Mouse (Mus musculus): ENCODE measurements around the gene Cfap221. TPM values are rescaled to one million over a fixed set of nuclear protein-coding genes. Genes with fewer than 3 reads are reported as not detected.

Gene Cfap221
- polyA plus RNA-seq, 1 experiment from 2014 or later = 0.05 TPM

DNA sequence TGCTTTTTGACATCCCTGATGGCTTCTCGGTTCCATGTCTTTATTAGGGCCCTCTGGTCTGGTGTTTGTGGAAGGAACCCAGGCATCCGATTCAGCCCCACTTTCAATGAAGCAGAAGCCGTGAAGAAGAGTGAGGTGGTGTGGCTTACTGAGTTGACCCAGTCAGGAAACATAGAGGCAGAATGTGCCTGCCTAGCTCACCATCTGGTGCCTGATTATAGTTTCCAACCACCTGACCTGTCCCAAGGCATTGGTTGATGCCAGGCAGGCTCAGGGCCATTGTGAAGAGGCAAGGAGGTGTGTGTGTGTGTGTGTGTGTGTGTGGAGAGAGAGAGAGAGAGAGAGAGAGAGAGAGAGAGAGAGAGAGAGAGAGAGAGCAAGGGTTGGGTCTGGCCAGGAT, 33.4 kb upstream of the Cfap221 start:
- Histone ChIP-seq H3K4me3 (replicated peaks; ENCODE audit: low read length) (no peak overlapping the region), H3K27ac (ENCODE audit: low read length) (no peak overlapping the region), H3K4me1 (ENCODE audit: control insufficient read depth, insufficient read depth, low read length) (no peaks in the 10 kb centered on the region), H3K4me2 (ENCODE audit: low read depth, low read length) (no peak overlapping the region), H3K36me3 (ENCODE audit: control insufficient read depth, insufficient read depth, low read length) (no peaks in the 10 kb centered on the region), H3K9ac (ENCODE audit: low read length) (no peak overlapping the region), H3K27me3 (ENCODE audit: control insufficient read depth, insufficient read depth, low read length) (no peaks in the 10 kb centered on the region), H3K9me3 (replicated peaks; ENCODE audit: control insufficient read depth, low read length) (no peaks in the 10 kb centered on the region)
- no peak for ATAC-seq (ENCODE audit: insufficient read depth, low FRiP score)
- 80% methylated on average over 3 of the region's 3 CpGs for WGBS

GRCm38 (mm10) chr1:120027693-120028092, 30.7 kb upstream of the Cfap221 start:
- H3K9me3 ChIP-seq (replicated peaks; ENCODE audit: control insufficient read depth, low read length) = no peaks in the 10 kb centered on the region
- no peaks in the 10 kb centered on the region for H3K36me3 ChIP-seq (ENCODE audit: control insufficient read depth, insufficient read depth, low read length)
- ATAC-seq (ENCODE audit: insufficient read depth, low FRiP score) = no peak
- H3K9ac ChIP-seq (ENCODE audit: low read length) = no peak overlapping the region
- H3K27me3 ChIP-seq (ENCODE audit: control insufficient read depth, insufficient read depth, low read length) = no peaks in the 10 kb centered on the region
- H3K4me1 ChIP-seq (ENCODE audit: control insufficient read depth, insufficient read depth, low read length) = no peaks in the 10 kb centered on the region; the same call in 1 of the 2 replicates
- H3K4me3 ChIP-seq (replicated peaks; ENCODE audit: low read length) = no peak overlapping the region
- WGBS = 57% methylated on average over 4 of the region's 4 CpGs
- H3K4me2 ChIP-seq (ENCODE audit: low read depth, low read length) = no peak overlapping the region
- no peak overlapping the region for H3K27ac ChIP-seq (ENCODE audit: low read length)

DNA sequence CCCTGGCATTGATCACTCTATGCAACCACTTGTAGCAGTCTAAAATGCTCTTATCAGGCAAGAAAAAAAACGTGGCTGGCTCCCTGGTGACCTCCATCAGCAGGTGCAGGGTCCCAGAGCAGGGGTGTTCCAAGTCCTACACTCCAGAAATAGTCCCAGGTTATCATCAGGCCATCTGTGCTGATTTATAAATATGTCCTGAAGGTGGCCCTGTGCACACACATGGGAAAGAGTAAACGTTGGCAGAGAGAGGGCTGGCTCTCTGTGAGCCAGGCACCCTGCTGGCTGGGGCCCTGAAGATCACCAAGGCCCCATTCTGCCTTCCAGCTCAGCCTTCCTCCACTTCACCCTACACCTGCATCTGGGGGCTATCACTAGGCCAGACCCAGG, 28.0 kb upstream of the Cfap221 start:
- Histone ChIP-seq H3K36me3 (ENCODE audit: control insufficient read depth, insufficient read depth, low read length) (no peaks in the 10 kb centered on the region), H3K9me3 (replicated peaks; ENCODE audit: control insufficient read depth, low read length) (no peaks in the 10 kb centered on the region), H3K27me3 (ENCODE audit: control insufficient read depth, insufficient read depth, low read length) (no peaks in the 10 kb centered on the region), H3K9ac (ENCODE audit: low read length) (no peak overlapping the region), H3K4me3 (replicated peaks; ENCODE audit: low read length) (no peak overlapping the region), H3K4me2 (ENCODE audit: low read depth, low read length) (no peak overlapping the region), H3K4me1 (ENCODE audit: control insufficient read depth, insufficient read depth, low read length) (no peaks in the 10 kb centered on the region; the same call in 1 of the 2 replicates), H3K27ac (ENCODE audit: low read length) (no peak overlapping the region; the same call in 1 of the 2 replicates)
- 7% methylated on average over 2 of the region's 2 CpGs for WGBS
- peak; percentile 34; the same call in 1 of the 2 replicates for ATAC-seq (ENCODE audit: insufficient read depth, low FRiP score)

DNA sequence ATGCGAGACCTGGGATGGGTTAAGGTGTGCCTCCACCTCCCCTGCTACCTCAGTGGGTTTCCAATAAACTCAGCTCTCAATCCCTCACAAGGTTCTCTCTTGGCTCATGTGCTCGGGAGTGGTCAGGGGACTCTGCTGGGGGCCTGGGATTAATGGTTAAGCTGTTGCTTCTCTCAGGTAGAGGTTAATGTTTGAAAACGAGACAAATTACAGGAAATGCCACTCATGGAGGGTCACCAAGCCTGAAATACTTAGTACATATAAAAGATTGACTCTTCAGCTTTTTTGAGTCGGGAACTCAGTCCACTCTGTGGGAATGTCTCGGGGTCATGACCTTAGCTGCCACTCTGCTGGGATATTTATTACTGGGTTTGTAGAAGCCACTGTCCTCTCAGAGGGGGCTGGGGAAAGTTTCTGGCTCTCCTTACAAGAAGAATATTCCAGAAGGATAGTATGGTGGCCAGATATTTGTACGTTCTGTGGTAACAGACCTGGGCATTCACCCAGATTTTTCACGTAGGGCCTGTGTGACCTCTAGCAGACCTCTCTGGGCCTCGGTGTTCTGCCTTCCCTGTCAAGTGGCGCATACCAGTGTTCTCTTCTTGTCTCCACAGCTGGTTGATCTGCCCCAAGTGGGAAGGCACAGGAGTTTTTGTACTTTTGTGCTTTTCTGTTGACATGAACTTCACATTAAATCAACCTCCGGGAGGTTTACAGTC, 27.5 kb upstream of the Cfap221 start:
- Histone ChIP-seq H3K9ac (ENCODE audit: low read length) (no peak overlapping the region), H3K4me3 (replicated peaks; ENCODE audit: low read length) (no peak overlapping the region), H3K9me3 (replicated peaks; ENCODE audit: control insufficient read depth, low read length) (no peaks in the 10 kb centered on the region), H3K4me1 (ENCODE audit: control insufficient read depth, insufficient read depth, low read length) (no peaks in the 10 kb centered on the region; the same call in 1 of the 2 replicates), H3K27ac (ENCODE audit: low read length) (no peak overlapping the region), H3K36me3 (ENCODE audit: control insufficient read depth, insufficient read depth, low read length) (no peaks in the 10 kb centered on the region), H3K27me3 (ENCODE audit: control insufficient read depth, insufficient read depth, low read length) (no peaks in the 10 kb centered on the region), H3K4me2 (ENCODE audit: low read depth, low read length) (no peak overlapping the region)
- WGBS = 36% methylated on average over 10 of the region's 10 CpGs
- no peak for ATAC-seq (ENCODE audit: insufficient read depth, low FRiP score)

DNA sequence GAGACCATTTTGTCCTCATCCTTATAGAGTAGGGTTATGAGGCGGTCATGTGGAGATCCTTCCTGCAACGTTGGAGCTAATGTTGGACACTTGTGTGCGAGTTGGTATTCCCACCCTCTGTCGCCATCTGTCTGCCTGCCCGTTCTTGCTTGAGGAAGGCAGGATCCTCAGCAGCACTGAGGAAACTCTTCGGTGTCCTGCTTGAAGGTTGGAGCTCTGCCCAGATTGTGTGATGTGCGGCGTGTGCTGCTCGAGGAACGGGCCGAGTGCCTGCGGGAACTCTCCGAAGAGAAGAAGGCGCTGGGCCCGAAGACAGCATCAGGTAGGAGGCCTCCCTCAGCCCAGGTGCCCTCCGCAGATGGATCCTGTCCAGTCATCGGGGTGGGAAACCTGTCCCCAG, 24.9 kb upstream of the Cfap221 start:
- Histone ChIP-seq H3K27me3 (ENCODE audit: control insufficient read depth, insufficient read depth, low read length) (no peaks in the 10 kb centered on the region), H3K4me2 (ENCODE audit: low read depth, low read length) (no peak overlapping the region), H3K4me3 (replicated peaks; ENCODE audit: low read length) (no peak overlapping the region), H3K4me1 (ENCODE audit: control insufficient read depth, insufficient read depth, low read length) (no peaks in the 10 kb centered on the region; the same call in 1 of the 2 replicates), H3K9ac (ENCODE audit: low read length) (no peak overlapping the region), H3K27ac (ENCODE audit: low read length) (no peak overlapping the region), H3K36me3 (ENCODE audit: control insufficient read depth, insufficient read depth, low read length) (no peaks in the 10 kb centered on the region), H3K9me3 (replicated peaks; ENCODE audit: control insufficient read depth, low read length) (no peaks in the 10 kb centered on the region)
- 78% methylated on average over 17 of the region's 17 CpGs for WGBS
- no peak for ATAC-seq (ENCODE audit: insufficient read depth, low FRiP score)

DNA sequence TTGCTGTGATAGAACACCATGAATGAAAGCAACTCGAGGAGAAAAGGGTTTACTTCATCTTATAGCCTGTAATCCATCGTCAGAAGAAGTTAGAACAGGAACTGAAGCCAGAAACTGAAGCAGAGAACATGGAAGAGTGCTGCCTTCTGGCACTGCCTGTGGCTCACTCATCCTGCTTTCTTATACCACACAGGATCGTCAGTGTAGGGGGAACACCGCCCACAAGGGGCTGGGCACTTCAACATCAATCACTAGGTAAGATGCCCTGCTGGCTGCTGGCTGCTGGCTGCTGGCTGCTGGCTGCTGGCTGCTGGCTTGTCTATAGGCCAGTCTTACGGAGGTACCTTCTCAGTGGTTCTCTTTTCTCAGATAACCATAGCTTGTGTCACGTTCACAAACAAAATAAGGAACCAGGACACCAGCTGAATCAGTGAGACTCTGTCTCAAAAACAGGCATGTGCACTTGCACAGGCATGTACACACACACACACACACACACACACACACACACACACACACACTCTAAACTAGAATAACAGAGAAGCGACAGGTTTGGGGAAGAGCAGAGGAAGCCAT, 23.4 kb upstream of the Cfap221 start:
- 65% methylated on average over 7 of the region's 7 CpGs for WGBS
- ATAC-seq (ENCODE audit: insufficient read depth, low FRiP score) = no peak
- H3K4me1 ChIP-seq (ENCODE audit: control insufficient read depth, insufficient read depth, low read length) = no peaks in the 10 kb centered on the region; the same call in 1 of the 2 replicates
- H3K4me3 ChIP-seq (replicated peaks; ENCODE audit: low read length) = no peak overlapping the region
- no peaks in the 10 kb centered on the region for H3K36me3 ChIP-seq (ENCODE audit: control insufficient read depth, insufficient read depth, low read length)
- H3K9me3 ChIP-seq (replicated peaks; ENCODE audit: control insufficient read depth, low read length) = no peaks in the 10 kb centered on the region
- no peak overlapping the region for H3K9ac ChIP-seq (ENCODE audit: low read length)
- H3K27me3 ChIP-seq (ENCODE audit: control insufficient read depth, insufficient read depth, low read length) = no peaks in the 10 kb centered on the region
- no peak overlapping the region for H3K27ac ChIP-seq (ENCODE audit: low read length)
- H3K4me2 ChIP-seq (ENCODE audit: low read depth, low read length) = no peak overlapping the region

DNA sequence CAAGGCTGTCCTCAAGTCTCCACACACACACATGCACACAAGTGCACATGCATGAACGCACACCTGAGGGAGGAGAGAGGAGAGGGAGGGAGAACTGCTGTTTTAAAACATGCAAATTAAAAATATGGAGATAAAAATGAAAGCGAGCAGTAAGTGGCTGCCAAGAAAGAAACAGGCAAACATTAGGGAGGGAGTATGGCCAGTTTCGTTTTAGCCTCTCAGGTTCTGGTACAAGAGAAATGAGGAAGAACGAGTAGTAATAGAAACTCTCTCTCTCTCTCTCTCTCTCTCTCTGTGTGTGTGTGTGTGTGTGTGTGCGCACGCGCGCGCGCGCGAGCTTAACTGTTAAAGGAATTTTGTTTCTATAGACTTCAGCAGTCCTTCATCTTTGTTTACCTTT, 22.4 kb upstream of the Cfap221 start:
- Histone ChIP-seq H3K4me3 (replicated peaks; ENCODE audit: low read length) (no peak overlapping the region), H3K27ac (ENCODE audit: low read length) (no peak overlapping the region), H3K9me3 (replicated peaks; ENCODE audit: control insufficient read depth, low read length) (no peaks in the 10 kb centered on the region), H3K4me2 (ENCODE audit: low read depth, low read length) (no peak overlapping the region), H3K9ac (ENCODE audit: low read length) (no peak overlapping the region), H3K27me3 (ENCODE audit: control insufficient read depth, insufficient read depth, low read length) (no peaks in the 10 kb centered on the region), H3K36me3 (ENCODE audit: control insufficient read depth, insufficient read depth, low read length) (no peaks in the 10 kb centered on the region), H3K4me1 (ENCODE audit: control insufficient read depth, insufficient read depth, low read length) (no peaks in the 10 kb centered on the region)
- 82% methylated on average over 12 of the region's 12 CpGs for WGBS
- ATAC-seq (ENCODE audit: insufficient read depth, low FRiP score) = no peak

DNA sequence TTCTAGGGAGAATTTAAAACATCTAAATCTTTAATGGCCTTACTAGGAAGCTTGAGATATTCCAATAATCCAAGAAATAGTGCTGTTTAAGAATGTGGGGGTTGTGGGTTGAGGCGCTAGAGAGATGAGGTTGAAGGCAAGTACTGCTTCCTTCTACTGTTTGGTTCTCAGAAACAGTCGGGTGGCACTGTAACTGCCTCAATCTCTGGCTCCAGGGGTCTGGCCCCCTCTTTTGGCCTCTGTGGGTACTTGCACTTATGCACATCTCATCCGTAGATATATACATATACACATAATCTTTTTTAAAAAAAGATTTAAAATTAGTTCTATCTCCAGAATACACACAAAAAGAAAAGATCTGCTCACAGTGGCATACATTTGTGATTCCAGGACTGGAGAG, 21.9 kb upstream of the Cfap221 start:
- no peak overlapping the region for H3K4me3 ChIP-seq (replicated peaks; ENCODE audit: low read length)
- H3K9me3 ChIP-seq (replicated peaks; ENCODE audit: control insufficient read depth, low read length) = no peaks in the 10 kb centered on the region
- no peaks in the 10 kb centered on the region for H3K36me3 ChIP-seq (ENCODE audit: control insufficient read depth, insufficient read depth, low read length)
- H3K4me1 ChIP-seq (ENCODE audit: control insufficient read depth, insufficient read depth, low read length) = no peaks in the 10 kb centered on the region
- 63% methylated on average over 3 of the region's 3 CpGs for WGBS
- no peak for ATAC-seq (ENCODE audit: insufficient read depth, low FRiP score)
- H3K9ac ChIP-seq (ENCODE audit: low read length) = no peak overlapping the region
- no peaks in the 10 kb centered on the region for H3K27me3 ChIP-seq (ENCODE audit: control insufficient read depth, insufficient read depth, low read length)
- H3K4me2 ChIP-seq (ENCODE audit: low read depth, low read length) = no peak overlapping the region
- H3K27ac ChIP-seq (ENCODE audit: low read length) = no peak overlapping the region

GRCm38 (mm10) chr1:120016240-120016639, 19.2 kb upstream of the Cfap221 start:
- H3K27me3 ChIP-seq (ENCODE audit: control insufficient read depth, insufficient read depth, low read length) = no peaks in the 10 kb centered on the region
- no peak overlapping the region for H3K4me2 ChIP-seq (ENCODE audit: low read depth, low read length)
- WGBS = 84% methylated on average over 2 of the region's 2 CpGs
- no peak overlapping the region for H3K9ac ChIP-seq (ENCODE audit: low read length)
- no peak overlapping the region for H3K4me3 ChIP-seq (replicated peaks; ENCODE audit: low read length)
- no peaks in the 10 kb centered on the region for H3K9me3 ChIP-seq (replicated peaks; ENCODE audit: control insufficient read depth, low read length)
- H3K36me3 ChIP-seq (ENCODE audit: control insufficient read depth, insufficient read depth, low read length) = no peaks in the 10 kb centered on the region
- no peak for ATAC-seq (ENCODE audit: insufficient read depth, low FRiP score)
- H3K4me1 ChIP-seq (ENCODE audit: control insufficient read depth, insufficient read depth, low read length) = no peaks in the 10 kb centered on the region
- no peak overlapping the region for H3K27ac ChIP-seq (ENCODE audit: low read length)
